Mouse (Mus musculus): ENCODE measurements around the gene Ankrd23. TPM values are rescaled to one million over a fixed set of nuclear protein-coding genes. Genes with fewer than 3 reads are reported as not detected.

Gene Ankrd23
- polyA plus RNA-seq, 1 experiment from 2014 or later = 13.6 TPM

DNA sequence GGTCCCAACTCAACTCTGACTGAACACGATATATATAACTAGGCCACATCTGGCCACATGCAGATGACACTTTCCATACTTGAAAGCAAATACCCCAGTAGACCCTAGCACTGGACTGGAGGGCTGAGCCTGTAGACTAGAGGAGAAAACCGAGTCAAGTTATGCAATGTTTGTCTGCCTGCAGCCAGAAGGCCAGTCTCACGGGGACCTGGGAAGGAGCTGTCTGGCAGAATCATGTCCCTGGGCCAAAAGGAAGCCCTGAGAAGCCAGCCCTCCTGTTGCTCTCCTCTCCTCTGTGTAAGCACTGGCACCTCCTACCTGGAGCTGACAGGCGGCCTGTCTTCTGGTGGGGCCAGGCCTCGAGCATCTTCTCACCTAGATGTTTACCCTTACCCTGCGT is 38.7 kb upstream of the Ankrd23 start:
- no peak overlapping the region for H3K4me3 ChIP-seq (ENCODE audit: low read depth, low read length)
- H3K4me1 ChIP-seq (ENCODE audit: control insufficient read depth, insufficient read depth, low read length) = peaks cover 33% of the 10 kb centered on the region
- WGBS (ENCODE audit: insufficient replicate concordance) = 67% methylated on average over 6 of the region's 6 CpGs
- no peak for ATAC-seq (replicated peaks; ENCODE audit: insufficient number of reproducible peaks, low FRiP score, low TSS enrichment)
- H3K27me3 ChIP-seq (ENCODE audit: control insufficient read depth, insufficient read depth, low read length) = no peaks in the 10 kb centered on the region
- H3K4me2 ChIP-seq = no peak overlapping the region
- no peak overlapping the region for H3K9ac ChIP-seq (ENCODE audit: low read depth, low read length)
- no peaks in the 10 kb centered on the region for H3K36me3 ChIP-seq (ENCODE audit: control insufficient read depth, insufficient read depth, low read length)
- H3K9me3 ChIP-seq (replicated peaks; ENCODE audit: control insufficient read depth, low read length) = no peaks in the 10 kb centered on the region
- H3K27ac ChIP-seq (ENCODE audit: low read depth, low read length) = no peak overlapping the region

DNA sequence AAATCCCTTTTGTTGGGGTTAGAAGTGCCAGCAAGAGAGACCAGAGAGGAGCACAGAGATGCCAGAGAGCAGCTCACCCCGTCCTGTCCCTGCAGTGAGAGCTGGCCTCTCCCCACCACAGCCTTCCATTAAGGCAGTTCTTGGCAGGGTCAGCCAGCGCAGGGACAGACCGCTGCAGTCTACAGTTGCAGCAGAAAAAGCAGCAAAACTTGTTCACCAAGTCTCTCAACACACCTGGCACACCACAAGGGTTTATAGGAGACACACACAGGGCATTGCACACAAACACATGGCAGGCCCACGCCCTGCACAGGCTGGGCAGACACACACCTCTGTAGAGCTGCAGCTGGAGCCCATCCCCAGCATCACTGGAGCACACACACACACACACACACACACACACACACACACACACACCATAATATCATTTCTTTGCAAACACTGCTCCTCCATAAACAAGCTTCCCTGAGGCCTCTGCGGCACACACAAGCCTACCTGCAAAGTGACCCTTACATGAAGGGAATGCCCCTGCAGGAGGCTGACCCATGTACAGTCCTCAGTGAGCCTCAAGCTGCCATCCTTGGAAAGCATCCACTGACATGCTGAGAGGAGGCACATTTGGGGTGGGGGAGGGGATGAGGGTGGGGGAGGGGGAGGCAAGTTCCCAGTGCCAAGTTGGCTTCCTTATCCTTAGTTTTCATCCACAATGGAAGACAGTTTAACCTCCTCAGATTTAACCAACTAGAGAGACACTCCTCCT is 37.7 kb upstream of the Ankrd23 start:
- Histone ChIP-seq H3K9me3 (replicated peaks; ENCODE audit: control insufficient read depth, low read length) (no peaks in the 10 kb centered on the region), H3K27ac (ENCODE audit: low read depth, low read length) (no peak overlapping the region), H3K36me3 (ENCODE audit: control insufficient read depth, insufficient read depth, low read length) (no peaks in the 10 kb centered on the region), H3K4me2 (no peak overlapping the region), H3K4me1 (ENCODE audit: control insufficient read depth, insufficient read depth, low read length) (peaks cover 29% of the 10 kb centered on the region), H3K9ac (ENCODE audit: low read depth, low read length) (no peak overlapping the region), H3K27me3 (ENCODE audit: control insufficient read depth, insufficient read depth, low read length) (no peaks in the 10 kb centered on the region), H3K4me3 (ENCODE audit: low read depth, low read length) (no peak overlapping the region)
- WGBS (ENCODE audit: insufficient replicate concordance) = 81% methylated on average over 5 of the region's 5 CpGs
- ATAC-seq (replicated peaks; ENCODE audit: insufficient number of reproducible peaks, low FRiP score, low TSS enrichment) = no peak

DNA sequence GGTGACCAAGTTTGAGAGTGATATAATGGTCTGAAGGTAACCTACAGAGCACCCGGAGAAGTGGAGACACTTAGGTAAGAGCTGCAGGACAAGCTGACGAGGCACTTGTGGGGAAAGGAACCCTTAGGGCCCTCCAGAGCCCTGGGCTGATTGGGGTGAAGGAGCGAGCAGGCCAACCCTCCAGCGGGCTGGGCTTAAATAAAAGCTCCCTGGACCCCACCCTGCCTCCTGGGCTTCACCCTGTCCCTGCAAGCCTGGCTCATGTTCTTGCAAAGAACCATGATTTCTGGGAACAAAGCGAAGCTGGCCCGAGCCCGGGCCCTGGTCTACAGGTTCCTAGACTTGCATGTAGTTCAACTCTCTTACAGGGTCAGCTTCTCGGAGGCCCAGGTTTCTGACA is 36.8 kb upstream of the Ankrd23 start:
- H3K9ac ChIP-seq (ENCODE audit: low read depth, low read length) = no peak overlapping the region
- no peak overlapping the region for H3K27ac ChIP-seq (ENCODE audit: low read depth, low read length)
- H3K27me3 ChIP-seq (ENCODE audit: control insufficient read depth, insufficient read depth, low read length) = no peaks in the 10 kb centered on the region
- H3K4me2 ChIP-seq = no peak overlapping the region
- 77% methylated on average over 8 of the region's 8 CpGs for WGBS (ENCODE audit: insufficient replicate concordance)
- no peak overlapping the region for H3K4me3 ChIP-seq (ENCODE audit: low read depth, low read length)
- no peaks in the 10 kb centered on the region for H3K36me3 ChIP-seq (ENCODE audit: control insufficient read depth, insufficient read depth, low read length)
- H3K4me1 ChIP-seq (ENCODE audit: control insufficient read depth, insufficient read depth, low read length) = peaks cover 25% of the 10 kb centered on the region
- H3K9me3 ChIP-seq (replicated peaks; ENCODE audit: control insufficient read depth, low read length) = no peaks in the 10 kb centered on the region
- ATAC-seq (replicated peaks; ENCODE audit: insufficient number of reproducible peaks, low FRiP score, low TSS enrichment) = no peak

DNA sequence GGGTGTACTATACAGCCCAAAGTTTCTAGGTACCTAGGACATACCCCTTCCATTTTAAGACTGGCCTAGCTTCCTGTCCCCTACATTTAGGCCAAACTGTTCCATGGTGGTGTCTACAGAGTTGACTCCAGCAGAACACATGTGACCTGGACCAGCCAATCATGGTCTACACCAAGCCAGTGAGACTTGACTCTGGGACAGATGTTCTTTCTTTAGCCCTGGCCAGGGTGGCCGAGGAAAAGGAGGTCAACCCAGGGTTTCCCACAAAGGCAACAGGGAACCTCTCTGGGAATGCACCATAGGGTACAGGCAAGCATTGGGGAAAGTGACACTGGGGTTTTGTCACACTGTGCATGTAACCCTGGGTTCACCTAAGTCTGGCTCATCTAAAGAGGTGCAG is 36.0 kb upstream of the Ankrd23 start:
- H3K27me3 ChIP-seq (ENCODE audit: control insufficient read depth, insufficient read depth, low read length) = no peaks in the 10 kb centered on the region
- H3K4me3 ChIP-seq (ENCODE audit: low read depth, low read length) = no peak overlapping the region
- no peaks in the 10 kb centered on the region for H3K36me3 ChIP-seq (ENCODE audit: control insufficient read depth, insufficient read depth, low read length)
- WGBS (ENCODE audit: insufficient replicate concordance) = 76% methylated on average over 1 of the region's 1 CpGs
- H3K27ac ChIP-seq (ENCODE audit: low read depth, low read length) = no peak overlapping the region
- no peak overlapping the region for H3K4me2 ChIP-seq
- ATAC-seq (replicated peaks; ENCODE audit: insufficient number of reproducible peaks, low FRiP score, low TSS enrichment) = no peak
- no peaks in the 10 kb centered on the region for H3K9me3 ChIP-seq (replicated peaks; ENCODE audit: control insufficient read depth, low read length)
- peaks cover 30% of the 10 kb centered on the region for H3K4me1 ChIP-seq (ENCODE audit: control insufficient read depth, insufficient read depth, low read length)
- H3K9ac ChIP-seq (ENCODE audit: low read depth, low read length) = no peak overlapping the region

DNA sequence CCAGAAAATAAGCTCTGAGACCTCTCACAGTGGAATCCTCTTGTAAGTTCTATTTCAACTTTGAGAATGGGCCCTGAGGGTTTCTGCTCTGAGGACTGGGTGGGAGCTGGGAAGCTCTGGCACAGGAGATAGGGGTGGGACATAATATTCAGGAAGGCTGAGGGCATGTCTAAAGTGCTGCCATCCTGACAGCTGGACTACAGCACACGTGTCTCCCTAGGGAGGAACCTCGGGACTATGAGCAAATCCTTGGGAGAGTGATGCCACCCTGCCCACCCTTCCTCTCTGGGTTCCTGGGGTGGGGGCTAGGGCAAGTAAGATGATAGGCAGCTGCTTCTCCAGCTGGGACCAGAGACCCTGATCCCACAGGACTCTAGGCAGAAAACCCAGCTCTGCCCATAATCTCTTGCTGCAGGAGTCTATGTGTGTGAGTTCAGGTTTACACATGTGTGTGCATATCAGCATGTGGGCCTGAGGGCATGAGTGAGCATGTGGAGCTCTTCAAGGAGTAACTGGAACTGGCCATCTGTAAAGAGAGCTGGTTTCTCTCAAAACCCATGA is 35.5 kb upstream of the Ankrd23 start:
- Histone ChIP-seq H3K9ac (ENCODE audit: low read depth, low read length) (no peak overlapping the region), H3K9me3 (replicated peaks; ENCODE audit: control insufficient read depth, low read length) (no peaks in the 10 kb centered on the region), H3K4me1 (ENCODE audit: control insufficient read depth, insufficient read depth, low read length) (peaks cover 28% of the 10 kb centered on the region), H3K4me3 (ENCODE audit: low read depth, low read length) (no peak overlapping the region), H3K4me2 (no peak overlapping the region), H3K27ac (ENCODE audit: low read depth, low read length) (no peak overlapping the region), H3K27me3 (ENCODE audit: control insufficient read depth, insufficient read depth, low read length) (no peaks in the 10 kb centered on the region), H3K36me3 (ENCODE audit: control insufficient read depth, insufficient read depth, low read length) (no peaks in the 10 kb centered on the region)
- no peak for ATAC-seq (replicated peaks; ENCODE audit: insufficient number of reproducible peaks, low FRiP score, low TSS enrichment)
- 61% methylated on average over 2 of the region's 2 CpGs for WGBS (ENCODE audit: insufficient replicate concordance)

GRCm38 (mm10) chr1:36571627-36572026 is 34.9 kb upstream of the Ankrd23 start:
- Histone ChIP-seq H3K4me2 (no peak overlapping the region), H3K36me3 (ENCODE audit: control insufficient read depth, insufficient read depth, low read length) (no peaks in the 10 kb centered on the region), H3K4me1 (ENCODE audit: control insufficient read depth, insufficient read depth, low read length) (peaks cover 26% of the 10 kb centered on the region), H3K9me3 (replicated peaks; ENCODE audit: control insufficient read depth, low read length) (no peaks in the 10 kb centered on the region), H3K4me3 (ENCODE audit: low read depth, low read length) (no peak overlapping the region), H3K27ac (ENCODE audit: low read depth, low read length) (no peak overlapping the region), H3K9ac (ENCODE audit: low read depth, low read length) (no peak overlapping the region), H3K27me3 (ENCODE audit: control insufficient read depth, insufficient read depth, low read length) (no peaks in the 10 kb centered on the region)
- ATAC-seq (replicated peaks; ENCODE audit: insufficient number of reproducible peaks, low FRiP score, low TSS enrichment) = no peak
- 29% methylated on average over 6 of the region's 6 CpGs for WGBS (ENCODE audit: insufficient replicate concordance)

DNA sequence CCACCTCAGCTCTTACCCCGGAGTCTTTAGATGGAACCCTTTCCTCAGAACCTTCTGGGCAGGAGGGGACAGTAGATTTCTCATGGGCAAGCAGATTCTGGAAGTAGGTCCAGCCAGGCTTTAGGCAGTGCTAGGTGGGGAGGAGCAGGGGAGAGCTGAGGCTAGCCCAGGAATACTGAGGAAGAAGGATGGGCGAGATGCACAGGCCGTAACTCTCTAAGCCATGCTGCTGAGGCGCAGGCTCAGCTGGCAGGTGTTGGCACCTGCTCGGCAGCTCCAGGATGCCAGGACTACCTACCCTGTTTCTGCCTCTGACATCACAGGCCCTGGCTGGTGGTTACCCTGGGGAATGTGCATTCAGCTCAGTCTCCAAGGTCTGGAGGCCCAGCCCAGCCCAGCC is 33.6 kb upstream of the Ankrd23 start:
- no peak overlapping the region for H3K9ac ChIP-seq (ENCODE audit: low read depth, low read length)
- no peak for ATAC-seq (replicated peaks; ENCODE audit: insufficient number of reproducible peaks, low FRiP score, low TSS enrichment)
- no peak overlapping the region for H3K4me3 ChIP-seq (ENCODE audit: low read depth, low read length)
- H3K36me3 ChIP-seq (ENCODE audit: control insufficient read depth, insufficient read depth, low read length) = no peaks in the 10 kb centered on the region
- H3K27ac ChIP-seq (ENCODE audit: low read depth, low read length) = no peak overlapping the region
- H3K27me3 ChIP-seq (ENCODE audit: control insufficient read depth, insufficient read depth, low read length) = no peaks in the 10 kb centered on the region
- H3K9me3 ChIP-seq (replicated peaks; ENCODE audit: control insufficient read depth, low read length) = no peaks in the 10 kb centered on the region
- H3K4me2 ChIP-seq = no peak overlapping the region
- H3K4me1 ChIP-seq (ENCODE audit: control insufficient read depth, insufficient read depth, low read length) = peaks cover 29% of the 10 kb centered on the region
- 77% methylated on average over 5 of the region's 5 CpGs for WGBS (ENCODE audit: insufficient replicate concordance)

- H3K4me2 ChIP-seq = no peak overlapping the region
- H3K27me3 ChIP-seq (ENCODE audit: control insufficient read depth, insufficient read depth, low read length) = no peaks in the 10 kb centered on the region
- no peak overlapping the region for H3K4me3 ChIP-seq (ENCODE audit: low read depth, low read length)
- H3K4me1 ChIP-seq (ENCODE audit: control insufficient read depth, insufficient read depth, low read length) = peaks cover 29% of the 10 kb centered on the region
- H3K9me3 ChIP-seq (replicated peaks; ENCODE audit: control insufficient read depth, low read length) = no peaks in the 10 kb centered on the region
- ATAC-seq (replicated peaks; ENCODE audit: insufficient number of reproducible peaks, low FRiP score, low TSS enrichment) = no peak
- 62% methylated on average over 7 of the region's 7 CpGs for WGBS (ENCODE audit: insufficient replicate concordance)
- no peak overlapping the region for H3K9ac ChIP-seq (ENCODE audit: low read depth, low read length)
- no peak overlapping the region for H3K27ac ChIP-seq (ENCODE audit: low read depth, low read length)
- H3K36me3 ChIP-seq (ENCODE audit: control insufficient read depth, insufficient read depth, low read length) = no peaks in the 10 kb centered on the region
Observed at GRCm38 (mm10) chr1:36569694-36570276, 33.1 kb upstream of the Ankrd23 start.

GRCm38 (mm10) chr1:36568776-36569175 is 32.1 kb upstream of the Ankrd23 start:
- 80% methylated on average over 4 of the region's 4 CpGs for WGBS (ENCODE audit: insufficient replicate concordance)
- Histone ChIP-seq H3K27ac (ENCODE audit: low read depth, low read length) (no peak overlapping the region), H3K36me3 (ENCODE audit: control insufficient read depth, insufficient read depth, low read length) (no peaks in the 10 kb centered on the region), H3K4me1 (ENCODE audit: control insufficient read depth, insufficient read depth, low read length) (peaks cover 38% of the 10 kb centered on the region), H3K4me3 (ENCODE audit: low read depth, low read length) (no peak overlapping the region), H3K9ac (ENCODE audit: low read depth, low read length) (no peak overlapping the region), H3K27me3 (ENCODE audit: control insufficient read depth, insufficient read depth, low read length) (no peaks in the 10 kb centered on the region), H3K4me2 (no peak overlapping the region), H3K9me3 (replicated peaks; ENCODE audit: control insufficient read depth, low read length) (no peaks in the 10 kb centered on the region)
- ATAC-seq (replicated peaks; ENCODE audit: insufficient number of reproducible peaks, low FRiP score, low TSS enrichment) = no peak

All from heart, embryonic 11.5 days (tissue).